Mouse (Mus musculus) neural tube, embryonic 11.5 days (tissue): ENCODE data around the gene Pidd1. TPM values are rescaled to one million over a fixed set of nuclear protein-coding genes. Genes with fewer than 3 reads are reported as not detected.

Experiments used
- ATAC-seq: fragments of 200-750 bp; cut with Nextera tagmentation; 2 replicates; pipeline ENCODE4 v1.8.0; 2017; ENCODE audit warnings: moderate number of reproducible peaks, mild to moderate bottlenecking, moderate TSS enrichment, moderate library complexity; ENCODE audit not compliant: insufficient read depth, low FRiP score, low TSS enrichment
- DNase-seq: peaks from one replicate; pipeline ENCODE4 v3.0.0-alpha.2; 2015; ENCODE audit warnings: low spot score
- H3K27ac ChIP-seq: fragments of 300-500 bp; sonication (generic); 2 replicates; pipeline ENCODE4 v1.5.1; 2014; ENCODE audit warnings: low read depth, mild to moderate bottlenecking, low read length
- H3K27me3 ChIP-seq: fragments of 300-500 bp; sonication (generic); 2 replicates; pipeline ENCODE4 v1.6.1; 2014; ENCODE audit warnings: mild to moderate bottlenecking, low read length, mixed read lengths; ENCODE audit not compliant: control insufficient read depth, insufficient read depth
- H3K36me3 ChIP-seq: fragments of 300-500 bp; sonication (generic); 2 replicates; pipeline ENCODE4 v1.6.1; 2014; ENCODE audit warnings: mild to moderate bottlenecking, low read length, moderate library complexity, mixed read lengths; ENCODE audit not compliant: control insufficient read depth, insufficient read depth
- H3K4me1 ChIP-seq: fragments of 300-500 bp; sonication (generic); 2 replicates; pipeline ENCODE4 v1.6.1; 2014; ENCODE audit warnings: low read length, mixed read lengths; ENCODE audit not compliant: control insufficient read depth, insufficient read depth
- H3K4me2 ChIP-seq: fragments of 300-500 bp; sonication (generic); 2 replicates; pipeline ENCODE4 v1.6.1; 2014; ENCODE audit warnings: low read depth, mild to moderate bottlenecking, moderate library complexity
- H3K4me3 ChIP-seq: fragments of 300-500 bp; sonication (generic); 2 replicates; pipeline ENCODE4 v1.5.1; 2014; ENCODE audit warnings: low read depth, low read length
- H3K9ac ChIP-seq: fragments of 300-500 bp; sonication (generic); 2 replicates; pipeline ENCODE4 v1.6.1; 2014; ENCODE audit warnings: mild to moderate bottlenecking, low read length
- H3K9me3 ChIP-seq: fragments of 300-500 bp; sonication (generic); 2 replicates; pipeline ENCODE4 v1.6.1; 2016; ENCODE audit warnings: low read length; ENCODE audit not compliant: control insufficient read depth
- WGBS: fragments of 180-500 bp; shearing (Covaris S2); extraction: QIAGEN DNeasy Blood & Tissue Kit; methylation state at CpG from one replicate; pipeline ENCODE4 v1.1.7; 2014; 5-methylcytosine and 5-hydroxymethylcytosine counted together
- polyA plus RNA-seq: library from polyadenylated mRNA; unstranded; fragments of >200 nt; fragmentation: Nextera tagmentation; extraction: Ambion mirVana; gene quantifications from 2 replicates; pipeline ENCODE4 v1.2.1, GENCODE M21; 2014

Gene Pidd1
- polyA plus RNA-seq, 1 experiment from 2014 or later: 9.5 TPM

GRCm38 (mm10) chr7:141437178-141438120 is 6.4 kb downstream of the Pidd1 start, which contains the start of gene Slc25a22:
Gene Slc25a22 (minus strand): TSS chr7:141437892.
- peak within 1 kb of the TSS; percentile 85 for H3K4me2 ChIP-seq
- no peaks in the 10 kb centered on the region for H3K27me3 ChIP-seq
- peak; percentile 90 for DNase-seq
- peak within 1 kb of the TSS; percentile 77 for H3K9ac ChIP-seq
- peak; percentile 68 for ATAC-seq
- 0 out of 2 replicates have a peak within 1 kb of the TSS, but pooled peaks have one; percentile 23 for H3K27ac ChIP-seq
- peaks cover 5% of the 10 kb centered on the region for H3K36me3 ChIP-seq
- 7% methylated on average over 53 of the region's 53 CpGs for WGBS
- H3K4me1 ChIP-seq: peaks cover 31% of the 10 kb centered on the region
- peak within 1 kb of the TSS; percentile 63 for H3K4me3 ChIP-seq
- H3K9me3 ChIP-seq: no peaks in the 10 kb centered on the region

GRCm38 (mm10) chr7:141436523-141436892 is 7.3 kb downstream of the Pidd1 start:
- Histone ChIP-seq H3K27me3 (no peaks in the 10 kb centered on the region), H3K4me1 (peaks cover 26% of the 10 kb centered on the region), H3K9ac (peak overlapping the region; percentile 77; the same call in 1 of the 2 replicates), H3K4me3 (peak overlapping the region; percentile 63), H3K9me3 (no peaks in the 10 kb centered on the region), H3K36me3 (peaks cover 8% of the 10 kb centered on the region), H3K4me2 (peak overlapping the region; percentile 85), H3K27ac (no peak overlapping the region)
- DNase-seq: no peak
- ATAC-seq: no peak
- 64% methylated on average over 2 of the region's 2 CpGs for whole genome bisulfite sequencing

- Histone ChIP-seq H3K9ac (no peak overlapping the region), H3K36me3 (peaks cover 7% of the 10 kb centered on the region), H3K27me3 (no peaks in the 10 kb centered on the region), H3K27ac (no peak overlapping the region), H3K9me3 (no peaks in the 10 kb centered on the region), H3K4me1 (peaks cover 26% of the 10 kb centered on the region), H3K4me2 (peak overlapping the region; percentile 85), H3K4me3 (peak overlapping the region; percentile 63)
- WGBS: 78% methylated on average over 9 of the region's 9 CpGs
- DNase-seq: no peak
- ATAC-seq: no peak
Observed at GRCm38 (mm10) chr7:141435856-141436522, 7.8 kb downstream of the Pidd1 start.

- H3K4me2 ChIP-seq: peak overlapping the region; percentile 74
- 4% methylated on average over 17 of the region's 17 CpGs for WGBS
- peak overlapping the region; percentile 69 for H3K9ac ChIP-seq
- H3K9me3 ChIP-seq: no peaks in the 10 kb centered on the region
- H3K4me1 ChIP-seq: peaks cover 26% of the 10 kb centered on the region
- no peaks in the 10 kb centered on the region for H3K27me3 ChIP-seq
- DNase-seq: peak; percentile 55
- no peak; the same call in 1 of the 2 replicates for ATAC-seq
- H3K4me3 ChIP-seq: peak overlapping the region; percentile 45
- peak overlapping the region; percentile 24 for H3K27ac ChIP-seq
- peaks cover 9% of the 10 kb centered on the region for H3K36me3 ChIP-seq
Observed at GRCm38 (mm10) chr7:141435129-141435855, 8.5 kb downstream of the Pidd1 start.

GRCm38 (mm10) chr7:141434464-141434863 is 9.4 kb downstream of the Pidd1 start:
- DNase-seq: peak; percentile 52
- H3K9me3 ChIP-seq: no peaks in the 10 kb centered on the region
- 14% methylated on average over 8 of the region's 8 CpGs for WGBS
- H3K4me2 ChIP-seq: peak overlapping the region; percentile 74
- no peaks in the 10 kb centered on the region for H3K27me3 ChIP-seq
- peak overlapping the region; percentile 24 for H3K27ac ChIP-seq
- peak overlapping the region; percentile 69 for H3K9ac ChIP-seq
- no peak; the same call in 1 of the 2 replicates for ATAC-seq
- peak overlapping the region; percentile 45 for H3K4me3 ChIP-seq
- H3K4me1 ChIP-seq: peaks cover 30% of the 10 kb centered on the region
- H3K36me3 ChIP-seq: peaks cover 9% of the 10 kb centered on the region

- H3K4me2 ChIP-seq: peak overlapping the region; percentile 74
- peaks cover 9% of the 10 kb centered on the region for H3K36me3 ChIP-seq
- ATAC-seq (no peak), DNase-seq (no peak)
- no peaks in the 10 kb centered on the region for H3K27me3 ChIP-seq
- H3K9ac ChIP-seq: peak overlapping the region; percentile 69
- peak overlapping the region; percentile 45 for H3K4me3 ChIP-seq
- 77% methylated on average over 15 of the region's 15 CpGs for WGBS
- 0 out of 2 replicates have a peak overlapping the region, but pooled peaks have one; percentile 6 for H3K27ac ChIP-seq
- H3K4me1 ChIP-seq: peaks cover 37% of the 10 kb centered on the region
- H3K9me3 ChIP-seq: no peaks in the 10 kb centered on the region
Observed at GRCm38 (mm10) chr7:141433517-141434400, 10.1 kb downstream of the Pidd1 start.

- no peaks in the 10 kb centered on the region for H3K9me3 ChIP-seq
- peaks cover 9% of the 10 kb centered on the region for H3K36me3 ChIP-seq
- no peak overlapping the region for H3K4me2 ChIP-seq
- 87% methylated on average over 6 of the region's 6 CpGs for WGBS
- H3K4me1 ChIP-seq: peaks cover 37% of the 10 kb centered on the region
- H3K27ac ChIP-seq: no peak overlapping the region
- H3K4me3 ChIP-seq: no peak overlapping the region
- no peak overlapping the region; the same call in 1 of the 2 replicates for H3K9ac ChIP-seq
- ATAC-seq: no peak
- H3K27me3 ChIP-seq: no peaks in the 10 kb centered on the region
- no peak for DNase-seq
Observed at GRCm38 (mm10) chr7:141432741-141433516, 10.9 kb downstream of the Pidd1 start.
